Mouse (Mus musculus): Measurements from ENCODE around the gene Ccdc78.

DNA sequence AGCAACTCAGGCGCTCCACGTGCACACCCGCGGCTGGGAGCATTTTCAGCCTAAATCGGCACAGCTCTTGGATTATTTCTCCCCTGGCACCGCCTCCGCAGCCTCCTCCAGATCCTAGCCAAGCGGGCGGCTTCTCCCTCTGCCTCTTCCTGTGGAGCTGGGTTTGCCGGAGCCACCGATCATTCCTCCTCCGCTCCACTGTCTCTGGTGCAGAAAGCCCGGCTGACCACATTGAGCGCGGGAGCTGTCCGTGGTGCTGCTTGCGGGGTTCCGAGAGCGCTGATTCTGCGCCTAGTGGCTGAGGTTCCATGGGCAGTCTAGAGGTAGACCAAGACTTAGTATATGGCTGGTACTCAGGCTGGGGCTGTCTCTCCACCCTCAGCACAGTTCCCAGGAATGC, 27.1 kb downstream of the Ccdc78 start:
- no peak for TF ChIP-seq EP300 (IDR thresholded peaks at IDR 0.05; ENCODE audit: insufficient read depth, low read depth, low read length)
- TF ChIP-seq POLR2A (IDR thresholded peaks at IDR 0.05; ENCODE audit: insufficient read depth, low read length): no peak
